Mouse (Mus musculus): ENCODE measurements around the gene Scgb1b30. TPM values are rescaled to one million over a fixed set of nuclear protein-coding genes. Genes with fewer than 3 reads are reported as not detected.
A peak's percentile ranks its signal among the peaks of the same experiment; 100 is the strongest.
"Not testable (repeated sequence)": the region's sequence is repeated elsewhere in the genome, so short reads cannot be mapped to it uniquely, and the experiment has no call there.

Gene Scgb1b30
- polyA plus RNA-seq (2015; fragmentation: Nextera tagmentation; extraction: Ambion mirVana): not detected in 2 replicates

GRCm38 (mm10) chr7:34094911-34095481 is at the start of gene Scgb1b30:
Gene Scgb1b30, plus strand, starts transcription at chr7:34095431.
- ATAC-seq (ENCODE audit: low read depth): no peak
- 79% methylated on average over 3 of the region's 3 CpGs for WGBS
- H3K9me3 ChIP-seq: no peaks in the 10 kb centered on the region

GRCm38 (mm10) chr7:34068132-34068531 is 27.1 kb upstream of the Scgb1b30 start:
- WGBS: 83% methylated on average over 5 of the region's 5 CpGs
- H3K4me3 ChIP-seq; H3K27me3 ChIP-seq; H3K4me2 ChIP-seq; H3K9ac ChIP-seq; H3K4me1 ChIP-seq (replicated peaks); H3K36me3 ChIP-seq; H3K27ac ChIP-seq (replicated peaks); ATAC-seq (ENCODE audit: low read depth); H3K9me3 ChIP-seq: not testable (repeated sequence)

More at GRCm38 (mm10) chr7:34094911-34095481, at the start of gene Scgb1b30:
- Histone ChIP-seq H3K4me3 (no peak within 1 kb of the TSS), H3K4me2 (no peak within 1 kb of the TSS), H3K9ac (no peak within 1 kb of the TSS), H3K27me3 (no peaks in the 10 kb centered on the region), H3K36me3 (no peaks in the 10 kb centered on the region), H3K27ac (replicated peaks) (no peak within 1 kb of the TSS), H3K4me1 (replicated peaks) (no peaks in the 10 kb centered on the region)

- H3K36me3 ChIP-seq: no peaks in the 10 kb centered on the region
- H3K9ac ChIP-seq: no peak overlapping the region
- H3K4me1 ChIP-seq (replicated peaks): no peaks in the 10 kb centered on the region
- 82% methylated on average over 2 of the region's 2 CpGs for WGBS
- H3K4me3 ChIP-seq: no peak overlapping the region
- H3K9me3 ChIP-seq: no peaks in the 10 kb centered on the region
- no peak overlapping the region for H3K4me2 ChIP-seq
- H3K27me3 ChIP-seq: no peaks in the 10 kb centered on the region
- H3K27ac ChIP-seq (replicated peaks): no peak overlapping the region
- ATAC-seq (ENCODE audit: low read depth): no peak
These were observed 4.8 kb downstream of the Scgb1b30 start for GRCm38 (mm10) chr7:34100002-34100401.

- Histone ChIP-seq H3K4me2 (no peak overlapping the region), H3K27me3 (no peaks in the 10 kb centered on the region), H3K27ac (replicated peaks) (no peak overlapping the region), H3K4me1 (replicated peaks) (no peaks in the 10 kb centered on the region), H3K9ac (no peak overlapping the region), H3K4me3 (no peak overlapping the region), H3K36me3 (no peaks in the 10 kb centered on the region), H3K9me3 (no peaks in the 10 kb centered on the region)
- no peak for ATAC-seq (ENCODE audit: low read depth)
These were observed 6.0 kb downstream of the Scgb1b30 start for GRCm38 (mm10) chr7:34101276-34101675.

GRCm38 (mm10) chr7:34109190-34109589 is 14.0 kb downstream of the Scgb1b30 start:
- no peak for ATAC-seq (ENCODE audit: low read depth)
- H3K4me3 ChIP-seq: no peak overlapping the region
- WGBS: 86% methylated on average over 5 of the region's 5 CpGs
- H3K4me2 ChIP-seq: no peak overlapping the region
- peaks cover 47% of the 10 kb centered on the region for H3K36me3 ChIP-seq
- no peak overlapping the region for H3K9ac ChIP-seq
- no peaks in the 10 kb centered on the region for H3K27me3 ChIP-seq
- no peak overlapping the region for H3K27ac ChIP-seq (replicated peaks)
- H3K4me1 ChIP-seq (replicated peaks): no peaks in the 10 kb centered on the region
- H3K9me3 ChIP-seq: no peaks in the 10 kb centered on the region

GRCm38 (mm10) chr7:34116601-34117000 is 21.4 kb downstream of the Scgb1b30 start:
- Histone ChIP-seq H3K27ac (replicated peaks) (no peak overlapping the region), H3K9ac (no peak overlapping the region), H3K27me3 (no peaks in the 10 kb centered on the region), H3K9me3 (no peaks in the 10 kb centered on the region), H3K4me1 (replicated peaks) (no peaks in the 10 kb centered on the region), H3K4me2 (no peak overlapping the region), H3K4me3 (no peak overlapping the region), H3K36me3 (peaks cover 75% of the 10 kb centered on the region)
- WGBS: 83% methylated on average over 3 of the region's 3 CpGs
- ATAC-seq (ENCODE audit: low read depth): no peak

GRCm38 (mm10) chr7:34120636-34121035 is 25.4 kb downstream of the Scgb1b30 start:
- H3K9me3 ChIP-seq; H3K27me3 ChIP-seq; H3K27ac ChIP-seq (replicated peaks); H3K9ac ChIP-seq; H3K4me2 ChIP-seq; H3K4me1 ChIP-seq (replicated peaks); ATAC-seq (ENCODE audit: low read depth); H3K4me3 ChIP-seq: not testable (repeated sequence)
- peaks cover 35% of the 10 kb centered on the region for H3K36me3 ChIP-seq
- 66% methylated on average over 1 of the region's 1 CpGs for WGBS

GRCm38 (mm10) chr7:34122987-34123720 is 27.9 kb downstream of the Scgb1b30 start:
- H3K27ac ChIP-seq (replicated peaks): no peak overlapping the region
- H3K4me2 ChIP-seq: no peak overlapping the region
- H3K27me3 ChIP-seq: no peaks in the 10 kb centered on the region
- 87% methylated on average over 6 of the region's 6 CpGs for WGBS
- H3K4me1 ChIP-seq (replicated peaks): no peaks in the 10 kb centered on the region
- H3K36me3 ChIP-seq: peaks cover 24% of the 10 kb centered on the region; the same call in 1 of the 2 replicates
- H3K9ac ChIP-seq: no peak overlapping the region
- no peaks in the 10 kb centered on the region for H3K9me3 ChIP-seq
- H3K4me3 ChIP-seq: no peak overlapping the region
- peak; percentile 37 for ATAC-seq (ENCODE audit: low read depth)

- H3K27ac ChIP-seq (replicated peaks): no peak overlapping the region
- peaks cover 16% of the 10 kb centered on the region; the same call in 1 of the 2 replicates for H3K36me3 ChIP-seq
- WGBS: 93% methylated on average over 9 of the region's 9 CpGs
- no peak overlapping the region for H3K9ac ChIP-seq
- no peaks in the 10 kb centered on the region for H3K9me3 ChIP-seq
- H3K4me3 ChIP-seq: no peak overlapping the region
- H3K4me2 ChIP-seq: no peak overlapping the region
- peaks cover 2% of the 10 kb centered on the region for H3K4me1 ChIP-seq (replicated peaks)
- H3K27me3 ChIP-seq: no peaks in the 10 kb centered on the region
- no peak for ATAC-seq (ENCODE audit: low read depth)
These were observed 30.1 kb downstream of the Scgb1b30 start for GRCm38 (mm10) chr7:34125346-34125745.

GRCm38 (mm10) chr7:34126291-34126690 is 31.1 kb downstream of the Scgb1b30 start:
- Histone ChIP-seq H3K27me3 (no peaks in the 10 kb centered on the region), H3K4me3 (no peak overlapping the region), H3K4me2 (no peak overlapping the region), H3K9me3 (no peaks in the 10 kb centered on the region), H3K4me1 (replicated peaks) (peaks cover 12% of the 10 kb centered on the region), H3K9ac (no peak overlapping the region), H3K36me3 (peaks cover 16% of the 10 kb centered on the region; the same call in 1 of the 2 replicates), H3K27ac (replicated peaks) (no peak overlapping the region)
- no peak for ATAC-seq (ENCODE audit: low read depth)
- 82% methylated on average over 3 of the region's 3 CpGs for WGBS

- H3K4me1 ChIP-seq (replicated peaks): peaks cover 20% of the 10 kb centered on the region
- H3K9me3 ChIP-seq: no peaks in the 10 kb centered on the region
- no peaks in the 10 kb centered on the region for H3K27me3 ChIP-seq
- ATAC-seq (ENCODE audit: low read depth): no peak
- 0 out of 2 replicates have a peak overlapping the region, but pooled peaks have one; percentile 6 for H3K4me3 ChIP-seq
- no peak overlapping the region for H3K27ac ChIP-seq (replicated peaks)
- H3K36me3 ChIP-seq: peaks cover 16% of the 10 kb centered on the region; the same call in 1 of the 2 replicates
- H3K9ac ChIP-seq: peak overlapping the region; percentile 91; the same call in 1 of the 2 replicates
- 76% methylated on average over 3 of the region's 3 CpGs for WGBS
- peak overlapping the region; percentile 60 for H3K4me2 ChIP-seq
These were observed 35.9 kb downstream of the Scgb1b30 start for GRCm38 (mm10) chr7:34131118-34131517.

GRCm38 (mm10) chr7:34131959-34132354 is 36.7 kb downstream of the Scgb1b30 start:
- H3K9ac ChIP-seq: peak overlapping the region; percentile 91
- WGBS: 14% methylated on average over 3 of the region's 3 CpGs
- ATAC-seq (ENCODE audit: low read depth): peak; percentile 10
- no peaks in the 10 kb centered on the region for H3K9me3 ChIP-seq
- no peak overlapping the region for H3K27ac ChIP-seq (replicated peaks)
- peak overlapping the region; percentile 60 for H3K4me2 ChIP-seq
- H3K27me3 ChIP-seq: no peaks in the 10 kb centered on the region
- H3K4me1 ChIP-seq (replicated peaks): peaks cover 20% of the 10 kb centered on the region
- H3K4me3 ChIP-seq: peak overlapping the region; percentile 74
- H3K36me3 ChIP-seq: peaks cover 9% of the 10 kb centered on the region; the same call in 1 of the 2 replicates

All from neural tube, embryonic 13.5 days (tissue).